Mouse (Mus musculus) liver, adult 2 months (tissue): Measurements from ENCODE around the gene Cdh4. TPM values are rescaled to one million over a fixed set of nuclear protein-coding genes. Genes with fewer than 3 reads are reported as not detected.

Source experiments
- DNase-seq: peaks from one replicate; pipeline ENCODE4 v3.0.0-alpha.2; 2011; ENCODE audit warnings: low read depth, low spot score; ENCODE audit errors: extremely low read depth
- H3K27ac ChIP-seq: fragments of 200-500 bp; replicated peaks from 2 replicates; pipeline ENCODE4 v1.5.1; 2012; ENCODE audit warnings: low read depth, mild to moderate bottlenecking, control low read depth, inconsistent platforms, low read length; ENCODE audit not compliant: insufficient read depth
- H3K27me3 ChIP-seq: fragments of 200-500 bp; 2 replicates; pipeline ENCODE4 v1.6.1; 2012; ENCODE audit warnings: mild to moderate bottlenecking, moderate library complexity, low read length, inconsistent platforms; ENCODE audit not compliant: control insufficient read depth, insufficient read depth
- H3K36me3 ChIP-seq: fragments of 200-500 bp; 2 replicates; pipeline ENCODE4 v1.6.1; 2012; ENCODE audit warnings: low read length, inconsistent platforms; ENCODE audit not compliant: control insufficient read depth, insufficient read depth
- H3K4me1 ChIP-seq: fragments of 200-500 bp; 2 replicates; pipeline ENCODE4 v1.6.1; 2011; ENCODE audit warnings: low read length; ENCODE audit not compliant: control insufficient read depth, insufficient read depth
- H3K4me3 ChIP-seq: fragments of 200-500 bp; 2 replicates; pipeline ENCODE4 v1.5.1; 2011; ENCODE audit warnings: low read depth, mild to moderate bottlenecking, control low read depth, low read length, moderate library complexity; ENCODE audit not compliant: insufficient read depth
- H3K79me2 ChIP-seq: fragments of 200-500 bp; 2 replicates; pipeline ENCODE4 v1.6.1; 2012; ENCODE audit warnings: inconsistent platforms, mild to moderate bottlenecking, low read length, moderate library complexity; ENCODE audit not compliant: control insufficient read depth, insufficient read depth
- H3K9ac ChIP-seq: fragments of 200-500 bp; 2 replicates; pipeline ENCODE4 v1.6.1; 2012; ENCODE audit warnings: low read depth, mild to moderate bottlenecking, control low read depth, inconsistent platforms, low read length
- CTCF ChIP-seq: fragments of 200-500 bp; IDR thresholded peaks from 2 replicates; pipeline ENCODE4 v1.5.1; 2011; ENCODE audit warnings: low read depth, low read length, control low read depth
- POLR2A ChIP-seq: fragments of 200-500 bp; IDR thresholded peaks from 2 replicates; pipeline ENCODE4 v1.6.1; 2011; ENCODE audit warnings: low read length, control low read depth; ENCODE audit not compliant: insufficient read depth; ENCODE audit errors: extremely low read depth
- WGBS: fragments of 180-500 bp; shearing (Covaris S2); methylation state at CpG from one replicate; pipeline ENCODE4 v1.1.7; 2018; 5-methylcytosine and 5-hydroxymethylcytosine counted together
- polyA plus RNA-seq: library from polyadenylated mRNA; depleted of rRNA; stranded (reverse); fragments of >200 nt; gene quantifications from 2 replicates; pipeline ENCODE4 v1.2.3, GENCODE M21; 2012
- total RNA-seq: library from RNA; depleted of rRNA; stranded (reverse); fragments of >200 nt; gene quantifications from 2 replicates; pipeline ENCODE4 v1.2.3, GENCODE M21; 2014

The Cdh4 gene
- total and polyA plus RNA-seq, 2 experiments: 0.18 to 0.37 TPM

- TF ChIP-seq POLR2A: no peak
- no peak for TF ChIP-seq CTCF
- H3K27me3 ChIP-seq: no peaks in the 10 kb centered on the region
- H3K4me3 ChIP-seq: no peak overlapping the region
- H3K79me2 ChIP-seq: no peaks in the 10 kb centered on the region
- H3K9ac ChIP-seq: no peak overlapping the region
- WGBS: 33% methylated on average over 9 of the region's 9 CpGs
- no peak for DNase-seq
- no peaks in the 10 kb centered on the region for H3K36me3 ChIP-seq
- H3K27ac ChIP-seq: no peak overlapping the region
- no peaks in the 10 kb centered on the region for H3K4me1 ChIP-seq
Observed at GRCm38 (mm10) chr2:179767527-179767849, 325.3 kb downstream of the Cdh4 start.

- Histone ChIP-seq H3K4me1 (no peaks in the 10 kb centered on the region), H3K36me3 (no peaks in the 10 kb centered on the region), H3K27ac (no peak overlapping the region), H3K4me3 (no peak overlapping the region), H3K9ac (no peak overlapping the region), H3K79me2 (no peaks in the 10 kb centered on the region), H3K27me3 (no peaks in the 10 kb centered on the region)
- WGBS: 35% methylated on average over 5 of the region's 5 CpGs
- peak; percentile 9 for DNase-seq
- TF ChIP-seq CTCF: no peak
Observed at GRCm38 (mm10) chr2:179769137-179769536, 326.9 kb downstream of the Cdh4 start.

GRCm38 (mm10) chr2:179769943-179770342, 327.7 kb downstream of the Cdh4 start:
- no peak for TF ChIP-seq CTCF
- TF ChIP-seq POLR2A: no peak
- Histone ChIP-seq H3K27me3 (no peaks in the 10 kb centered on the region), H3K4me3 (no peak overlapping the region), H3K9ac (no peak overlapping the region), H3K27ac (no peak overlapping the region), H3K36me3 (no peaks in the 10 kb centered on the region), H3K79me2 (no peaks in the 10 kb centered on the region), H3K4me1 (no peaks in the 10 kb centered on the region)
- DNase-seq: no peak
- WGBS: 79% methylated on average over 8 of the region's 8 CpGs

- Histone ChIP-seq H3K9ac (no peak overlapping the region), H3K27ac (no peak overlapping the region), H3K79me2 (no peaks in the 10 kb centered on the region), H3K4me3 (no peak overlapping the region), H3K4me1 (no peaks in the 10 kb centered on the region), H3K27me3 (no peaks in the 10 kb centered on the region), H3K36me3 (no peaks in the 10 kb centered on the region)
- DNase-seq: no peak
- TF ChIP-seq CTCF (no peak), POLR2A (no peak)
- WGBS: 30% methylated on average over 13 of the region's 13 CpGs
Observed at GRCm38 (mm10) chr2:179774440-179775110, 332.3 kb downstream of the Cdh4 start.

- Histone ChIP-seq H3K27me3 (no peaks in the 10 kb centered on the region), H3K27ac (no peak overlapping the region), H3K36me3 (no peaks in the 10 kb centered on the region), H3K4me3 (no peak overlapping the region), H3K9ac (no peak overlapping the region), H3K4me1 (no peaks in the 10 kb centered on the region), H3K79me2 (no peaks in the 10 kb centered on the region)
- WGBS: 81% methylated on average over 10 of the region's 10 CpGs
- no peak for DNase-seq
- TF ChIP-seq CTCF (no peak), POLR2A (no peak)
Observed at GRCm38 (mm10) chr2:179775999-179776705, 333.9 kb downstream of the Cdh4 start.

- Histone ChIP-seq H3K36me3 (no peaks in the 10 kb centered on the region), H3K79me2 (no peaks in the 10 kb centered on the region), H3K4me1 (no peaks in the 10 kb centered on the region), H3K27ac (no peak overlapping the region), H3K27me3 (no peaks in the 10 kb centered on the region), H3K9ac (no peak overlapping the region), H3K4me3 (no peak overlapping the region)
- 81% methylated on average over 9 of the region's 9 CpGs for WGBS
- TF ChIP-seq CTCF (no peak), POLR2A (no peak)
- DNase-seq: no peak
Observed at GRCm38 (mm10) chr2:179779266-179779665, 337.0 kb downstream of the Cdh4 start.
